Mouse (Mus musculus) limb, embryonic 12.5 days (tissue): ENCODE measurements around the gene Kcnj5. TPM values are rescaled to one million over a fixed set of nuclear protein-coding genes. Genes with fewer than 3 reads are reported as not detected.
A peak's percentile ranks its signal among the peaks of the same experiment; 100 is the strongest.

ENCODE experiments used
- ATAC-seq: fragments of 200-750 bp; cut with Nextera tagmentation; 2 replicates; pipeline ENCODE4 v1.8.0; 2017; ENCODE audit warnings: low read depth, moderate TSS enrichment; ENCODE audit not compliant: insufficient number of reproducible peaks, insufficient read depth, low FRiP score, low TSS enrichment
- H3K27ac ChIP-seq: fragments of 300-500 bp; sonication (generic); 2 replicates; pipeline ENCODE4 v1.5.1; 2016; ENCODE audit warnings: mild to moderate bottlenecking, moderate library complexity
- H3K27me3 ChIP-seq: fragments of 300-500 bp; sonication (generic); 2 replicates; pipeline ENCODE4 v1.6.1; 2016; ENCODE audit warnings: mild to moderate bottlenecking, moderate library complexity
- H3K36me3 ChIP-seq: fragments of 300-500 bp; sonication (generic); 2 replicates; pipeline ENCODE4 v1.6.1; 2016; ENCODE audit warnings: mild to moderate bottlenecking, moderate library complexity
- H3K4me1 ChIP-seq: fragments of 300-500 bp; sonication (generic); replicated peaks from 2 replicates; pipeline ENCODE4 v1.6.1; 2016
- H3K4me2 ChIP-seq: fragments of 300-500 bp; sonication (generic); 2 replicates; pipeline ENCODE4 v1.6.1; 2016; ENCODE audit warnings: mild to moderate bottlenecking, moderate library complexity
- H3K4me3 ChIP-seq: fragments of 300-500 bp; sonication (generic); replicated peaks from 2 replicates; pipeline ENCODE4 v1.5.1; 2016; ENCODE audit warnings: mild to moderate bottlenecking
- H3K9ac ChIP-seq: fragments of 300-500 bp; sonication (generic); replicated peaks from 2 replicates; pipeline ENCODE4 v1.6.1; 2016; ENCODE audit warnings: mild to moderate bottlenecking, moderate library complexity
- H3K9me3 ChIP-seq: fragments of 300-500 bp; sonication (generic); 2 replicates; pipeline ENCODE4 v1.6.1; 2016; ENCODE audit warnings: mild to moderate bottlenecking, moderate library complexity
- WGBS: fragments of 180-500 bp; shearing (Covaris S2); methylation state at CpG from one replicate; pipeline ENCODE4 v1.1.7; 2016; 5-methylcytosine and 5-hydroxymethylcytosine counted together
- polyA plus RNA-seq: library from polyadenylated mRNA; unstranded; fragments of >200 nt; fragmentation: Nextera tagmentation; extraction: Ambion mirVana; gene quantifications from 2 replicates; pipeline ENCODE4 v1.2.1, GENCODE M21; 2016

The Kcnj5 gene
- polyA plus RNA-seq, 1 experiment from 2014 or later, result 0.34 TPM

- peaks cover 7% of the 10 kb centered on the region for H3K4me1 ChIP-seq
- H3K4me2 ChIP-seq, result no peak overlapping the region
- no peak overlapping the region for H3K4me3 ChIP-seq
- no peak for ATAC-seq
- no peak overlapping the region for H3K27ac ChIP-seq
- WGBS, result 43% methylated on average over 3 of the region's 3 CpGs
- no peak overlapping the region for H3K9ac ChIP-seq
- H3K27me3 ChIP-seq, result no peaks in the 10 kb centered on the region
- no peaks in the 10 kb centered on the region for H3K36me3 ChIP-seq
- H3K9me3 ChIP-seq, result no peaks in the 10 kb centered on the region
Observed at GRCm38 (mm10) chr9:32320167-32320566, 24.0 kb downstream of the Kcnj5 start.

GRCm38 (mm10) chr9:32315999-32316398, 28.2 kb downstream of the Kcnj5 start:
- no peak overlapping the region for H3K4me2 ChIP-seq
- 0 out of 2 replicates have a peak, but pooled peaks cover 3% of the 10 kb centered on the region for H3K27me3 ChIP-seq
- ATAC-seq, result no peak

GRCm38 (mm10) chr9:32314071-32314470, 30.1 kb downstream of the Kcnj5 start:
- H3K27me3 ChIP-seq, result 0 out of 2 replicates have a peak, but pooled peaks cover 3% of the 10 kb centered on the region
- no peak for ATAC-seq
- H3K4me2 ChIP-seq, result no peak overlapping the region
- H3K4me1 ChIP-seq, result 0 out of 2 replicates have a peak, but pooled peaks cover 2% of the 10 kb centered on the region
- no peaks in the 10 kb centered on the region for H3K36me3 ChIP-seq
- H3K9ac ChIP-seq, result no peak overlapping the region
- no peak overlapping the region for H3K4me3 ChIP-seq
- H3K9me3 ChIP-seq, result no peaks in the 10 kb centered on the region
- 71% methylated on average over 3 of the region's 3 CpGs for WGBS
- no peak overlapping the region for H3K27ac ChIP-seq

More at GRCm38 (mm10) chr9:32315999-32316398, 28.2 kb downstream of the Kcnj5 start:
- Histone ChIP-seq H3K36me3 (no peaks in the 10 kb centered on the region), H3K27ac (no peak overlapping the region), H3K9me3 (no peaks in the 10 kb centered on the region), H3K9ac (no peak overlapping the region), H3K4me3 (no peak overlapping the region), H3K4me1 (peaks cover 9% of the 10 kb centered on the region)
- 84% methylated on average over 3 of the region's 3 CpGs for WGBS

- 77% methylated on average over 4 of the region's 4 CpGs for WGBS
Observed at GRCm38 (mm10) chr9:32312208-32312607, 31.9 kb downstream of the Kcnj5 start.

GRCm38 (mm10) chr9:32311786-32312185, 32.4 kb downstream of the Kcnj5 start:
- WGBS, result 49% methylated on average over 14 of the region's 14 CpGs
- H3K36me3 ChIP-seq, result no peaks in the 10 kb centered on the region

More at GRCm38 (mm10) chr9:32312208-32312607, 31.9 kb downstream of the Kcnj5 start:
- Histone ChIP-seq H3K4me1 (0 out of 2 replicates have a peak, but pooled peaks cover 2% of the 10 kb centered on the region), H3K36me3 (no peaks in the 10 kb centered on the region), H3K9me3 (no peaks in the 10 kb centered on the region), H3K4me2 (0 out of 2 replicates have a peak overlapping the region, but pooled peaks have one; percentile 13), H3K9ac (no peak overlapping the region), H3K27me3 (0 out of 2 replicates have a peak, but pooled peaks cover 3% of the 10 kb centered on the region), H3K27ac (no peak overlapping the region), H3K4me3 (no peak overlapping the region)
- ATAC-seq, result no peak

GRCm38 (mm10) chr9:32302501-32303150, 41.5 kb downstream of the Kcnj5 start:
- Histone ChIP-seq H3K4me3 (no peak overlapping the region), H3K4me2 (no peak overlapping the region), H3K27ac (no peak overlapping the region), H3K4me1 (no peaks in the 10 kb centered on the region), H3K9me3 (no peaks in the 10 kb centered on the region), H3K9ac (no peak overlapping the region), H3K36me3 (no peaks in the 10 kb centered on the region), H3K27me3 (no peaks in the 10 kb centered on the region)
- ATAC-seq, result no peak
- WGBS, result 81% methylated on average over 13 of the region's 13 CpGs

More at GRCm38 (mm10) chr9:32311786-32312185, 32.4 kb downstream of the Kcnj5 start:
- Histone ChIP-seq H3K4me2 (0 out of 2 replicates have a peak overlapping the region, but pooled peaks have one; percentile 13), H3K4me3 (no peak overlapping the region), H3K27ac (no peak overlapping the region), H3K9ac (no peak overlapping the region), H3K9me3 (no peaks in the 10 kb centered on the region), H3K27me3 (0 out of 2 replicates have a peak, but pooled peaks cover 3% of the 10 kb centered on the region), H3K4me1 (0 out of 2 replicates have a peak, but pooled peaks cover 2% of the 10 kb centered on the region)
- ATAC-seq, result no peak

- 87% methylated on average over 9 of the region's 9 CpGs for WGBS
- no peaks in the 10 kb centered on the region for H3K9me3 ChIP-seq
- peaks cover 6% of the 10 kb centered on the region for H3K4me1 ChIP-seq
- H3K27ac ChIP-seq, result no peak overlapping the region
- H3K4me2 ChIP-seq, result no peak overlapping the region
- ATAC-seq, result no peak
- no peaks in the 10 kb centered on the region for H3K36me3 ChIP-seq
- no peaks in the 10 kb centered on the region for H3K27me3 ChIP-seq
- no peak overlapping the region for H3K9ac ChIP-seq
- H3K4me3 ChIP-seq, result no peak overlapping the region
Observed at GRCm38 (mm10) chr9:32295061-32295800, 48.9 kb downstream of the Kcnj5 start.

GRCm38 (mm10) chr9:32292686-32293085, 51.5 kb downstream of the Kcnj5 start:
- no peak overlapping the region for H3K4me2 ChIP-seq
- peaks cover 6% of the 10 kb centered on the region for H3K4me1 ChIP-seq
- H3K9me3 ChIP-seq, result no peaks in the 10 kb centered on the region
- H3K4me3 ChIP-seq, result no peak overlapping the region
- H3K27me3 ChIP-seq, result no peaks in the 10 kb centered on the region
- no peaks in the 10 kb centered on the region for H3K36me3 ChIP-seq
- no peak for ATAC-seq
- no peak overlapping the region for H3K27ac ChIP-seq
- no peak overlapping the region for H3K9ac ChIP-seq
- WGBS, result 17% methylated on average over 5 of the region's 5 CpGs

- Histone ChIP-seq H3K36me3 (no peaks in the 10 kb centered on the region), H3K4me2 (no peak overlapping the region), H3K4me1 (peaks cover 6% of the 10 kb centered on the region), H3K27ac (no peak overlapping the region), H3K9ac (no peak overlapping the region), H3K4me3 (no peak overlapping the region), H3K9me3 (no peaks in the 10 kb centered on the region), H3K27me3 (no peaks in the 10 kb centered on the region)
- 44% methylated on average over 7 of the region's 7 CpGs for WGBS
- no peak for ATAC-seq
Observed at GRCm38 (mm10) chr9:32291618-32292017, 52.5 kb downstream of the Kcnj5 start.

GRCm38 (mm10) chr9:32283591-32283990, 60.6 kb downstream of the Kcnj5 start:
- Histone ChIP-seq H3K9ac (no peak overlapping the region), H3K4me2 (no peak overlapping the region), H3K9me3 (no peaks in the 10 kb centered on the region), H3K27ac (no peak overlapping the region), H3K36me3 (no peaks in the 10 kb centered on the region), H3K27me3 (no peaks in the 10 kb centered on the region), H3K4me1 (peaks cover 3% of the 10 kb centered on the region; the same call in 1 of the 2 replicates), H3K4me3 (no peak overlapping the region)
- no peak for ATAC-seq
- WGBS, result 88% methylated on average over 5 of the region's 5 CpGs

GRCm38 (mm10) chr9:32280456-32280855, 63.7 kb downstream of the Kcnj5 start:
- ATAC-seq, result no peak
- H3K9me3 ChIP-seq, result no peaks in the 10 kb centered on the region
- H3K9ac ChIP-seq, result no peak overlapping the region
- no peak overlapping the region for H3K27ac ChIP-seq
- H3K36me3 ChIP-seq, result no peaks in the 10 kb centered on the region
- WGBS, result 86% methylated on average over 5 of the region's 5 CpGs
- H3K27me3 ChIP-seq, result no peaks in the 10 kb centered on the region
- no peak overlapping the region for H3K4me3 ChIP-seq
- peaks cover 3% of the 10 kb centered on the region; the same call in 1 of the 2 replicates for H3K4me1 ChIP-seq
- no peak overlapping the region for H3K4me2 ChIP-seq
